Mouse (Mus musculus) cerebellum, adult 11-12 months (tissue): ENCODE data around the gene Cryz.

Experiments
- DNase-seq: peaks from one replicate; pipeline ENCODE4 v3.0.0; 2022

Cryz gene

DNA sequence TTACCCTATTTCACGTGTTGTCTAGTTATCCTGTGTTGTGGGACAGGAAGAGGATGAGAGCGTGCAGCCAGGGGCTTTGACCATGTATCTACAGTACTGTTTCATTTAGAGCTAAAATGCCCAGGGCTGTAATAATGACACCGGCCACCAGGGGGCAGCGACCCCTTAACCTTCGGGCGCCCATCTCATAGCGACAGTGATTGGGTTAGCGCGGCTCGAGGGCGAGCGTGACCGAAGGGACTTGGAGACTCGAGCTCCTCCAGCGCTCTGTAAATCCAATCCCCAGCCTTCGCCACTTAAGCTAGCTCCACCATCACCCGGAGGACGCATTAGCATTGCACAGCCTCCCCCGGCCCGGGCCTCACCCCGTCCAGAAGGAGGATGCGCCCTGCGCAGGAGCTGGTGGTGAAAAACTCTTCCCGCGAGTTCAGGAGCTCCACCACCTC lies at the start of gene Cryz:
TSS of gene Cryz (plus strand) at position 224 of the 446 bp plus-strand sequence.
- peak; percentile 88 for DNase-seq

DNA sequence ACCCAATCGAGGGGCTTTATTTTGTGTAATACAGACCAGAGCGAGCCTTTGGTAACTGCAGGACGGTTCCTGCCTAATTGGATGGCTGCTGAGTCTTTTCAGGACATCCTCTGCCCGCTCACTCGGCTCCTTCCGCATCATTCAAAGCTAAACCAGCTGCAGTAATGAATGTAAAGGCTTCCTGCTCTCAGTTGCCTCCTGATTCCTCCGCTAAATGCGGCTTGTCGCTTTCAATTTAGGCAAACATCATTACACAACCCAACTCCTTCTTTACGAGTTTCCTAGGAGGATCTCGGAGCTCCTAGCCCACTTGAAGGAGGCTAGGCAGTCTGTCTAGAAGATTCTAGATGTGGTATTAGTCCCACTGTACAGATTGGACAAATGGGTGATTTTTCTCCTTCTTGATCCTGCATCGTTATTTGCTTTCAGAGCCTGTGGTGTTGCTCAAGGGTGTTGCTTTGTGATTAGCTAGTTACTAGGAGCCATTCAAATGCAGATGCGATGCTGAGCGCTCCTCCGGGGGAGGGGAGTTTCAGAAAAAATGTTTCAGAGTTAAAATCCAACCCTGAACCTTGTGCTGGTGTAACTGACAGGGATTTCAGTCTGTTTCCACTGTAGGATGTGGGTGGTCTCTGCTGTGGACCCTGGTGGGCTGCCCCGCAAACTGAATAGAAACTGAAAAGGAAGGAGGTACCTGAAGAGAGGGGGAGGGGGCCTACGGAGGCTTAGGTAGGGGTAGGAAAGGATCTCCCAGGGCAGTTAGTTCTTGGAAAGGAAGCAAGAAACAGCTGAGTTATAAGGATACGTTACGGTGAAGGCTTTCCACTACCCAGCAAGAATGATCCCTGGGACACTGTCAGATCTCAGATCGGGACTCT lies 48.7 kb upstream of the Cryz start:
- DNase-seq: no peak

DNA sequence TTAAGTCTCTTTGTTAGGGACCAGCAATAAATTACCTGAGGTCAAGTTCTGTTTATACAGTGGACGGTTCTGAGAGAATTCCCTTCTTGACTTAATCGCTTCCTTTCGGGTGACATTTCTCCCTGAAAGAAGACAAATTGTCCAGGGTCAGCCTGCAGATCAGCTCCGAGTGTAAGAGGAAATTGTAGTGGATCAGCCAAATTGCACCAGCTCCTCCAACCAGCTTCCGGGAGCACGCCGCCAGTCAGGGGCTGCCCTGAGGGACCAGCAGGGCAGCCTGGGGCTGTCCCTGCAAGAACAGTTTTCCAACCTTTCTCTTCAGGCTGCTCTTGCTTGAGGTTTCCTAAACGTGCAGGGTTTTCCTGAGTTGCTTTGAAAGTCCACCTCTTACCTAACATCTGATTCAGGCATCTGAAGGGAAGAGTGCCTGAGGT lies 47.6 kb upstream of the Cryz start:
- DNase-seq: no peak

GRCm38 (mm10) chr3:154550326-154551034 lies 46.0 kb upstream of the Cryz start:
- DNase-seq: no peak

DNA sequence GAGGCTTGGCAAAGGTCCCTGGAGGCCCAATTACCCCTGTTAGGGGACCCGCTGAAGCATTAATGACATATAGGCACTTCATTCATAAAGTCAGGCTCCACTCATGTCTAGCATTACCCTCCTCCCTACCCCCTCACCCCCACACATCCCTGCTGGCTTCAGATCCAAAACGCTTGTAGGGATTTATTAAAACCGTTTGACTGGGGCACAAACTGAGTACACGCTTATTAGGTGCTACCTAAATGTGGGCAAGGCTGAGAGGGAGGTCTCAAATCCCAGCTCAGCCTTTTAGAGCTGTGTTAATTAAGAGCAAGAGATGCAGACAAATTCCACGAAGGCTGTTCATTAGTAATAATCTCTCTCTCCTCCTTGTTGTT lies 45.5 kb upstream of the Cryz start:
- DNase-seq: no peak

DNA sequence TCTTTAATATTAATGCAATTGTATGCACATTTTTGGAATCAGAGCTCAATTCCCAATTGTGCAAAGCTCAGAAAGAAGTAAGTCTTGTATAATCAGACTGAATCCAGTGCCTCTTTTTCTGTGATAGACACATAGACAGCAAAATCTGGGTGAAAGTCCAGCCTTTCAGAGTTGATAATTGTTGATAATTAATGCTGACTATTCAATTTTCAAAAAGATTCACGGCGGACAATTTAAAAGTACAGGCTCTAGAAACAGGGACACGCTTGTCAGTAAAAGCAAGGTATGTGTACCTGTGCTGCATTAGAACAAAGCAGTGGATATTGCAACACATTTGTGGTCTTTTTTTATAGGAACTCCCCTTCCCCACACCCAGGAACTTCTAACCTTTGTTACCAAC lies 34.3 kb upstream of the Cryz start:
- no peak for DNase-seq

DNA sequence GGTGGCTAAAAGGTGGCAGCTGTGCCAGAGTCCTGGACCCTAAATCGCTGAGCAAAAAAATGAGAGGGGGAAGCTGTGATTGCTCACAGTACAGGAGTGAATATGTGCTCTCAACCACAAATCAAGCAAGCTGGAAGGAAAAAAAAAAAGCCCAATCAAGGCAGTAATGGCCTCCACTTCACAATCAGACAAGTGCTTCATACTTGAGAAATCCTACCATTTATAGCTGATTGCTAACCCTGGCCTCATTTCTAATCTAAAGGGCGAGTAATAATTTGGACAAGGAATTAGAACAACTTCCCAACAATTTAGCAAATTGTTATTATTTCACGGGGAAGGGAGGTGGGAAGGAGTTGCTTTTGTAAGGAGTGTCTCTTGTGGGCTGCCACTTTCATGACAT lies 31.1 kb upstream of the Cryz start:
- DNase-seq: no peak

- DNase-seq: no peak
These were observed 26.4 kb upstream of the Cryz start for GRCm38 (mm10) chr3:154570029-154570575.

GRCm38 (mm10) chr3:154570786-154571185 lies 25.7 kb upstream of the Cryz start:
- no peak for DNase-seq

GRCm38 (mm10) chr3:154572341-154572972 lies 24.1 kb upstream of the Cryz start:
- peak; percentile 28 for DNase-seq

DNA sequence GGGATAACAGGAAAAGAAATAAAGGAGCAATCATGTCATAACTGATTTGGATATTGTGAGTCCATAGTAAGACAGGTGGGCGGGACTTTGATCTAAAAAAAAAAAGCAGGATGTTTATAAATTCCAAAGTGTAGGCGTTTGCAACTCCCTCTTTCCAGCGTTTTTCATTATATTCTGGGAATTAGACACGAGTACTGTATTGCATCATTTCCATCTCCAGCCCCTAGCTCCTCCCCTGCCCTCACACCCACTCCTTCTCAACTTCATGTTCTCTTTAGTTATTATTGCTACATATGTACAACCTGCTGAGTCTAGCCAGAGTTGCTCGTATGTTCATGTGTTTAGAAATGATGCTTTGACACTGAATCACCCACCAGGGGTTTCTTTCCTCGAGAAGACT lies 22.8 kb upstream of the Cryz start:
- DNase-seq: no peak

- DNase-seq: no peak
These were observed 18.6 kb upstream of the Cryz start for GRCm38 (mm10) chr3:154577895-154578294.

- DNase-seq: no peak
These were observed 12.2 kb upstream of the Cryz start for GRCm38 (mm10) chr3:154584351-154584750.

- DNase-seq: no peak
These were observed 5.5 kb upstream of the Cryz start for GRCm38 (mm10) chr3:154590971-154591370.

- no peak for DNase-seq
These were observed 4.9 kb upstream of the Cryz start for GRCm38 (mm10) chr3:154591621-154592020.

GRCm38 (mm10) chr3:154593596-154593995 lies 2.9 kb upstream of the Cryz start:
- no peak for DNase-seq

- no peak for DNase-seq
These were observed 2.4 kb upstream of the Cryz start for GRCm38 (mm10) chr3:154594156-154594555.

- peak; percentile 94 for DNase-seq
These were observed 533 bp downstream of the Cryz start, which contains the start of gene Tyw3 for GRCm38 (mm10) chr3:154596934-154597554. Gene Tyw3, minus strand, starts transcription at chr3:154597104.

DNA sequence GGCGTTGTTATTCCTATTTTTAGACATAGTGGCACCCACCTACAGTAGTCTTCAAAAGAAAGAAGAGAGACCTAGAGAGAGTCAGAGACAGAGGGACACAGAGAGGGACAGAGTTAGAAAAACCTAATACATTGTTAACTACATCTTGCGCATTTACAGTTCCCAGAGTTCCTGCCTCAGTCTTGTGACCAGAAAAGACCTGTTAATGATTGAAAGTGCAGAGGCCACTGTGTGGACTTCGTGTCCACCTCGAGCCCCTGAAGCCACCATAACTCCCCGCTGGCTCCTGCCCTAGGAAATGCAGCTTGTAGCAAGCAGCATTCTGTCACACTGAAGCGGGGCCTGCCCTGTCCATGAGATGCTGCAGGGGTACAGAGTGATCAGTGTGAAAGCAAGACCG lies 1.1 kb downstream of the Cryz start:
- DNase-seq: peak; percentile 15

DNA sequence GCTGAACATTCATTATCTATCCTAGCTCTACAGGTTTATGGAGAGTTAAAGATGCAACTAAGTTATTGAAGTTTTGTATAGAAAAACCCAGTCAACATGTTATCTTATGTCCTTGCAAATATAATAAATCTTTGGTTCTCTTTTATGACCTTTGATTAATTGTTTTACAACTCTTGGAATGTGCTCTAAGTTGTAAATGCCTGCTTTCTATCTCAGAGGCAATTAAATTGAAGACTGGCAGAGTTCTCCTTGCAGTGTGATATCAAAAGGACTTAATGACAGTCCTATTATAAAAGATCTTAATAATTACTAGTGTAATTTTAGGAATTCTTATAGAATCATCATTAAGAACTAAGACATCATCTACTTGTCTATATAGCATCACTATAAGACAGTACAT lies 5.6 kb downstream of the Cryz start:
- DNase-seq: no peak

GRCm38 (mm10) chr3:154604871-154605270 lies 8.4 kb downstream of the Cryz start:
- no peak for DNase-seq

DNA sequence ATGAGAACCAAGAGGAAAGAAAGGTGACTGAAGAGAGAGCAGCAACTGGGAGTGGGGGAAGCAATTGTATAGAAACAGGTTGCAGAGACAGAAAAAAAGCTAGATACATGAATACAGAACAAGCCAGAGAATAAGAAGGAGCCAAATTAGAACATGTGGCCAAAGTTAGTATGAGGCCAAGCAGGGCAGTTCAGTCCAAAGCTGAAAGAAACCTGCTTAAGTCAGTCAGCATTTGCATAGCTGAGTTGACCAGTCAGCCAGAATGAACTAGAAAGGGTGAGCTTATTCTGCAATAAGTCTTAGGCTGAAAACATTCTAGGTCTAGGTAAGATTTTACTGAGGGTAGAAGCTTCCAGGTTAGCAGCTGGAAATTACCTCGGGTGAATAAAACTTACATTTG lies 11.4 kb downstream of the Cryz start:
- no peak for DNase-seq

GRCm38 (mm10) chr3:154611888-154612287 lies 15.4 kb downstream of the Cryz start:
- no peak for DNase-seq
